Comparison of ENCODE assay signal across 20 mouse cellular contexts in the genomic region with DNA sequence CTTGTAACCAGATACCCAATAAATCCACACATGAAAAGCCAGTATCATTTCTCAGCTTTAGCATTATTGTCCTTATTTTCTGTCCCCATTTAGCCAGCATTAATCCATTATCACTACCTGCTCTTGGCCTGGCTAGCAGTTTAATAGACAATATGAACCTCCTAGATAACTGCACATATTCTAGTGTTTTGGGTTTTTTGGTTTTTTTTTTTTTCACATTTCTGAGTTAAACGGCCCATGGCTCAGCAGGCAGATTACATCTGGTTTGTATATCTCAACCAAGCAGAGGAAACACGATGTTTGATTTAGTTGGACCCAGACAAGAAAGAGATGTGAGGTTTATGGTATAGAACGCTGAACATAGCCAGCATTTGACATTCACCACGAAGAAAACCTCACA. TPM values are rescaled to one million over a fixed set of nuclear protein-coding genes. Genes with fewer than 3 reads are reported as not detected.
DNase-seq lines count a peak whose midpoint lies in the region; ATAC-seq and TF ChIP-seq lines count a peak whose summit lies in the region.
"Had no signal": no experiment of that assay in that cellular context is flagged by ENCODE, and none has a peak within 500 bp of the region (broad histone marks: within the 10 kb centered on the region; RNA-seq: fewer than 3 reads in every experiment).

No protein-coding gene starts in this region.

- H3K4me2 ChIP-seq in forebrain, embryonic 14.5 days (ENCODE audit: low read length): no peak overlapping the region
- H3K4me2 ChIP-seq in limb, embryonic 12.5 days: no peak overlapping the region
- no peak overlapping the region for H3K4me2 ChIP-seq in limb, embryonic 14.5 days (replicated peaks; ENCODE audit: low read depth, low read length, severe bottlenecking)
- H3K4me2 ChIP-seq: forebrain, embryonic 13.5 days; heart, embryonic 13.5 days; liver, embryonic 11.5 days; midbrain, embryonic 13.5 days had no signal

- no peak overlapping the region for H3K9ac ChIP-seq in forebrain, embryonic 14.5 days (ENCODE audit: low read length)
- no peak overlapping the region for H3K9ac ChIP-seq in limb, embryonic 12.5 days (replicated peaks)
- no peak overlapping the region for H3K9ac ChIP-seq in limb, embryonic 14.5 days (ENCODE audit: low read depth, low read length, severe bottlenecking)
- H3K9ac ChIP-seq: forebrain, embryonic 13.5 days; heart, embryonic 13.5 days had no signal

- H3K27ac ChIP-seq in forebrain, embryonic 10.5 days: peak overlapping the region; percentile 17; the same call in 1 of the 2 replicates
- H3K27ac ChIP-seq in forebrain, embryonic 14.5 days (ENCODE audit: low read depth, low read length): no peak overlapping the region
- peak overlapping the region; percentile 73 for H3K27ac ChIP-seq in limb, embryonic 12.5 days
- no peak overlapping the region for H3K27ac ChIP-seq in limb, embryonic 10.5 days
- H3K27ac ChIP-seq in limb, embryonic 14.5 days (replicated peaks; ENCODE audit: low read depth, low read length): peak overlapping the region; percentile 63
- H3K27ac ChIP-seq: forebrain, embryonic 13.5 days; heart, embryonic 13.5 days; midbrain, embryonic 13.5 days had no signal

- DNase-seq in forebrain, embryonic 10.5 days (ENCODE audit: extremely low spot score, low spot score): no peak
- DNase-seq in forebrain, embryonic 14.5 days (ENCODE audit: low spot score): no peak
- no peak for DNase-seq in limb, embryonic 10.5 days (ENCODE audit: low spot score)
- no peak for DNase-seq in limb, embryonic 14.5 days (ENCODE audit: low spot score)
- no peak for DNase-seq in frontal cortex, adult 2 months (ENCODE audit: extremely low spot score in 1 of 2, low spot score in 1 of 2)
- DNase-seq in adrenal gland, postnatal 10 days: no peak
- no peak for DNase-seq in testis, postnatal 14 days (ENCODE audit: low spot score)
- DNase-seq: adrenal gland, postnatal 25 days; cerebellum, adult 2 months; kidney, postnatal 14 days; layer of hippocampus, adult 9-11 months; lung, adult 2 months; lung, postnatal 4 days; retina, postnatal 1 day had no signal

- H3K4me1 ChIP-seq in forebrain, embryonic 10.5 days: peaks cover 26% of the 10 kb centered on the region
- peaks cover 8% of the 10 kb centered on the region; the same call in 1 of the 2 replicates for H3K4me1 ChIP-seq in forebrain, embryonic 14.5 days (ENCODE audit: control insufficient read depth, insufficient read depth, low read length)
- H3K4me1 ChIP-seq in limb, embryonic 12.5 days (replicated peaks): peaks cover 27% of the 10 kb centered on the region
- peaks cover 16% of the 10 kb centered on the region for H3K4me1 ChIP-seq in limb, embryonic 10.5 days
- H3K4me1 ChIP-seq in limb, embryonic 14.5 days (ENCODE audit: control insufficient read depth, insufficient read depth, low read length): peaks cover 18% of the 10 kb centered on the region; the same call in 1 of the 2 replicates

- H3K36me3 ChIP-seq in forebrain, embryonic 10.5 days (replicated peaks): peaks cover 19% of the 10 kb centered on the region
- H3K36me3 ChIP-seq in forebrain, embryonic 14.5 days (ENCODE audit: control insufficient read depth, insufficient read depth, low read length): no peaks in the 10 kb centered on the region
- peaks cover 66% of the 10 kb centered on the region for H3K36me3 ChIP-seq in limb, embryonic 12.5 days
- H3K36me3 ChIP-seq in limb, embryonic 10.5 days: peaks cover 87% of the 10 kb centered on the region
- H3K36me3 ChIP-seq in limb, embryonic 14.5 days (ENCODE audit: control insufficient read depth, insufficient read depth, low read length): peaks cover 18% of the 10 kb centered on the region
- H3K36me3 ChIP-seq: midbrain, embryonic 13.5 days had no signal

- H3K27me3 ChIP-seq in forebrain, embryonic 10.5 days (ENCODE audit: poor library complexity, severe bottlenecking): peaks cover under 1% of the 10 kb centered on the region; the same call in 1 of the 2 replicates
- no peaks in the 10 kb centered on the region for H3K27me3 ChIP-seq in forebrain, embryonic 14.5 days (replicated peaks; ENCODE audit: control insufficient read depth, insufficient read depth, low read length)
- no peaks in the 10 kb centered on the region for H3K27me3 ChIP-seq in limb, embryonic 12.5 days
- no peaks in the 10 kb centered on the region for H3K27me3 ChIP-seq in limb, embryonic 10.5 days (ENCODE audit: low read depth, poor library complexity, severe bottlenecking)
- H3K27me3 ChIP-seq in limb, embryonic 14.5 days (ENCODE audit: control insufficient read depth, insufficient read depth, low read length): no peaks in the 10 kb centered on the region
- H3K27me3 ChIP-seq: forebrain, embryonic 13.5 days; heart, embryonic 13.5 days; midbrain, embryonic 13.5 days had no signal

- 74% methylated on average over 4 of the region's 4 CpGs for WGBS in forebrain, embryonic 10.5 days
- 80% methylated on average over 4 of the region's 4 CpGs for WGBS in forebrain, embryonic 14.5 days
- WGBS in limb, embryonic 12.5 days: 26% methylated on average over 4 of the region's 4 CpGs
- 65% methylated on average over 4 of the region's 4 CpGs for WGBS in limb, embryonic 10.5 days
- WGBS in limb, embryonic 14.5 days: 24% methylated on average over 4 of the region's 4 CpGs

- ATAC-seq in forebrain, embryonic 14.5 days: no peak
- no peak for ATAC-seq in limb, embryonic 12.5 days (ENCODE audit: insufficient number of reproducible peaks, insufficient read depth, low FRiP score, low TSS enrichment, low read depth)
- no peak for ATAC-seq in limb, embryonic 14.5 days (ENCODE audit: low FRiP score, low read depth)
- ATAC-seq: CD4-positive, CD25-positive, alpha-beta regulatory T cell, adult 4 months; forebrain, embryonic 13.5 days; midbrain, embryonic 13.5 days had no signal

- no peak overlapping the region for H3K4me3 ChIP-seq in forebrain, embryonic 10.5 days
- no peak overlapping the region for H3K4me3 ChIP-seq in forebrain, embryonic 14.5 days (ENCODE audit: low read depth, low read length)
- H3K4me3 ChIP-seq in limb, embryonic 12.5 days (replicated peaks): no peak overlapping the region
- H3K4me3 ChIP-seq in limb, embryonic 10.5 days: no peak overlapping the region
- no peak overlapping the region for H3K4me3 ChIP-seq in limb, embryonic 14.5 days (replicated peaks; ENCODE audit: low read length)
- H3K4me3 ChIP-seq: forebrain, embryonic 13.5 days; heart, embryonic 13.5 days; midbrain, embryonic 13.5 days had no signal

- no peak for TF ChIP-seq POLR2A in limb, embryonic 14.5 days (IDR thresholded peaks at IDR 0.05; ENCODE audit: borderline replicate concordance, extremely low read depth, insufficient read depth, insufficient read length)

- no peaks in the 10 kb centered on the region for H3K9me3 ChIP-seq in forebrain, embryonic 10.5 days
- no peaks in the 10 kb centered on the region for H3K9me3 ChIP-seq in forebrain, embryonic 14.5 days (replicated peaks; ENCODE audit: control insufficient read depth, low read length)
- H3K9me3 ChIP-seq in limb, embryonic 12.5 days: no peaks in the 10 kb centered on the region
- H3K9me3 ChIP-seq in limb, embryonic 10.5 days (replicated peaks): no peaks in the 10 kb centered on the region
- no peaks in the 10 kb centered on the region for H3K9me3 ChIP-seq in limb, embryonic 14.5 days (ENCODE audit: control insufficient read depth, low read length)
- H3K9me3 ChIP-seq: forebrain, embryonic 13.5 days; heart, embryonic 13.5 days; midbrain, embryonic 13.5 days had no signal

RNA-seq across cellular contexts. Expression of a gene that starts 41.2 kb away (rescaled TPM):
- polyA plus RNA-seq in forebrain, embryonic 10.5 days (2016; fragmentation: Nextera tagmentation; extraction: Ambion mirVana): 13.1 and 14.5 TPM in 2 replicates
- polyA plus RNA-seq in forebrain, embryonic 14.5 days (2014; fragmentation: Nextera tagmentation; extraction: Ambion mirVana): 7.0 and 11.0 TPM in 2 replicates
- 47.2 and 47.8 TPM in 2 replicates for polyA plus RNA-seq in limb, embryonic 12.5 days (2016; fragmentation: Nextera tagmentation; extraction: Ambion mirVana)
- 34.0 and 36.0 TPM in 2 replicates for polyA plus RNA-seq in limb, embryonic 10.5 days (2016; fragmentation: Nextera tagmentation; extraction: Ambion mirVana)
- 60.9 and 78.2 TPM in 2 replicates for polyA plus RNA-seq in limb, embryonic 14.5 days (2012; rRNA removed)
- polyA plus RNA-seq in limb, embryonic 14.5 days (2014; fragmentation: Nextera tagmentation; extraction: Ambion mirVana): 42.4 and 44.5 TPM in 2 replicates
- polyA plus RNA-seq in frontal cortex, adult 2 months (2012; rRNA removed): 8.0 and 8.4 TPM in 2 replicates
- 10 to 100 TPM; 58.4 to 70.4 TPM for total RNA-seq in adrenal gland, postnatal 10 days (2021)

Comparison
In these comparisons a context has a peak if more than half of its experiments do, and no peak if none do; other contexts are left out.
1. H3K27ac ChIP-seq: peak in forebrain, embryonic 10.5 days (single experiment), limb, embryonic 12.5 days (single experiment) and limb, embryonic 14.5 days (single experiment); none in forebrain, embryonic 14.5 days (single experiment) and limb, embryonic 10.5 days (single experiment).